Mouse (Mus musculus): ENCODE data around the gene Gm5152. TPM values are rescaled to one million over a fixed set of nuclear protein-coding genes. Genes with fewer than 3 reads are reported as not detected.
"Not testable (repeated sequence)": the region's sequence is repeated elsewhere in the genome, so short reads cannot be mapped to it uniquely, and the experiment has no call there.

Gene Gm5152
- not detected in 2 replicates for polyA plus RNA-seq (2015; fragmentation: Nextera tagmentation; extraction: Ambion mirVana)

GRCm38 (mm10) chr5:10246426-10246825 lies at the start of gene Gm5152:
Gm5152 (minus strand) TSS chr5:10246526.
- not testable (repeated sequence) for ATAC-seq (ENCODE audit: low FRiP score); H3K9ac ChIP-seq (replicated peaks); H3K4me3 ChIP-seq (replicated peaks); H3K36me3 ChIP-seq; H3K4me1 ChIP-seq; H3K27ac ChIP-seq (replicated peaks); H3K9me3 ChIP-seq (replicated peaks); H3K27me3 ChIP-seq (replicated peaks); H3K4me2 ChIP-seq
- no CpG with 5 or more reads among the region's 1 CpGs for WGBS

GRCm38 (mm10) chr5:10254768-10255167 lies 8.4 kb upstream of the Gm5152 start:
- not testable (repeated sequence) for ATAC-seq (ENCODE audit: low FRiP score); H3K9ac ChIP-seq (replicated peaks); H3K9me3 ChIP-seq (replicated peaks); H3K4me3 ChIP-seq (replicated peaks); H3K27ac ChIP-seq (replicated peaks); H3K27me3 ChIP-seq (replicated peaks); H3K4me2 ChIP-seq; H3K36me3 ChIP-seq; H3K4me1 ChIP-seq
- 81% methylated on average over 1 of the region's 1 CpGs for WGBS

- H3K27ac ChIP-seq (replicated peaks); ATAC-seq (ENCODE audit: low FRiP score); H3K4me3 ChIP-seq (replicated peaks); H3K36me3 ChIP-seq; H3K9ac ChIP-seq (replicated peaks); H3K4me2 ChIP-seq; H3K4me1 ChIP-seq; H3K9me3 ChIP-seq (replicated peaks); H3K27me3 ChIP-seq (replicated peaks): not testable (repeated sequence)
These were observed 556 bp downstream of the Gm5152 start for GRCm38 (mm10) chr5:10245770-10246169.

- not testable (repeated sequence) for ATAC-seq (ENCODE audit: low FRiP score)
- WGBS, result 88% methylated on average over 3 of the region's 3 CpGs
These were observed 5.9 kb downstream of the Gm5152 start for GRCm38 (mm10) chr5:10240436-10240835.

GRCm38 (mm10) chr5:10220317-10220716 lies 26.0 kb downstream of the Gm5152 start:
- Histone ChIP-seq H3K4me3 (replicated peaks) (no peak overlapping the region), H3K9ac (replicated peaks) (no peak overlapping the region), H3K27ac (replicated peaks) (no peak overlapping the region), H3K36me3 (no peaks in the 10 kb centered on the region), H3K27me3 (replicated peaks) (no peaks in the 10 kb centered on the region), H3K4me2 (no peak overlapping the region), H3K4me1 (no peaks in the 10 kb centered on the region), H3K9me3 (replicated peaks) (no peaks in the 10 kb centered on the region)
- ATAC-seq (ENCODE audit: low FRiP score), result no peak

More at GRCm38 (mm10) chr5:10240436-10240835, 5.9 kb downstream of the Gm5152 start:
- not testable (repeated sequence) for H3K4me3 ChIP-seq (replicated peaks); H3K4me2 ChIP-seq; H3K4me1 ChIP-seq; H3K9me3 ChIP-seq (replicated peaks); H3K27ac ChIP-seq (replicated peaks); H3K27me3 ChIP-seq (replicated peaks); H3K9ac ChIP-seq (replicated peaks); H3K36me3 ChIP-seq

GRCm38 (mm10) chr5:10203067-10203466 lies 43.3 kb downstream of the Gm5152 start:
- 91% methylated on average over 1 of the region's 1 CpGs for WGBS

GRCm38 (mm10) chr5:10196880-10197279 lies 49.4 kb downstream of the Gm5152 start:
- 79% methylated on average over 1 of the region's 1 CpGs for WGBS
- Histone ChIP-seq H3K27me3 (replicated peaks) (no peaks in the 10 kb centered on the region), H3K9ac (replicated peaks) (no peak overlapping the region), H3K27ac (replicated peaks) (no peak overlapping the region), H3K4me1 (no peaks in the 10 kb centered on the region), H3K9me3 (replicated peaks) (no peaks in the 10 kb centered on the region), H3K4me2 (no peak overlapping the region), H3K36me3 (no peaks in the 10 kb centered on the region), H3K4me3 (replicated peaks) (no peak overlapping the region)
- ATAC-seq (ENCODE audit: low FRiP score), result no peak

More at GRCm38 (mm10) chr5:10203067-10203466, 43.3 kb downstream of the Gm5152 start:
- Histone ChIP-seq H3K27ac (replicated peaks) (no peak overlapping the region), H3K4me1 (no peaks in the 10 kb centered on the region), H3K9ac (replicated peaks) (no peak overlapping the region), H3K4me3 (replicated peaks) (no peak overlapping the region), H3K36me3 (no peaks in the 10 kb centered on the region), H3K27me3 (replicated peaks) (no peaks in the 10 kb centered on the region), H3K9me3 (replicated peaks) (no peaks in the 10 kb centered on the region), H3K4me2 (no peak overlapping the region)
- no peak for ATAC-seq (ENCODE audit: low FRiP score)

All from neural tube, embryonic 15.5 days (tissue).